Mouse (Mus musculus) layer of hippocampus, adult 9-10 months (tissue): ENCODE data around the gene Adnp.
"Not testable (repeated sequence)": the region's sequence is repeated elsewhere in the genome, so short reads cannot be mapped to it uniquely, and the experiment has no call there.

Source experiments
- DNase-seq: peaks from one replicate; pipeline ENCODE4 v3.0.0; 2022; ENCODE audit warnings: low spot score

Gene Adnp

GRCm38 (mm10) chr2:168205681-168206631, 956 bp downstream of the Adnp start:
- no peak for DNase-seq

- peak; percentile 90 for DNase-seq
Observed at GRCm38 (mm10) chr2:168205265-168205664, 1.6 kb downstream of the Adnp start.

- DNase-seq, result no peak
Observed at GRCm38 (mm10) chr2:168204476-168204999, 2.4 kb downstream of the Adnp start.

GRCm38 (mm10) chr2:168200014-168200691, 6.8 kb downstream of the Adnp start:
- DNase-seq, result no peak

GRCm38 (mm10) chr2:168199476-168199875, 7.4 kb downstream of the Adnp start:
- DNase-seq, result no peak

GRCm38 (mm10) chr2:168198421-168198820, 8.5 kb downstream of the Adnp start:
- DNase-seq, result no peak

- DNase-seq, result no peak
Observed at GRCm38 (mm10) chr2:168195721-168196120, 11.2 kb downstream of the Adnp start.

GRCm38 (mm10) chr2:168193685-168194084, 13.2 kb downstream of the Adnp start:
- no peak for DNase-seq

GRCm38 (mm10) chr2:168191856-168192255, 15.1 kb downstream of the Adnp start:
- no peak for DNase-seq

GRCm38 (mm10) chr2:168175946-168176345, 31.0 kb downstream of the Adnp start:
- no peak for DNase-seq

- DNase-seq, result peak; percentile 8
Observed at GRCm38 (mm10) chr2:168170167-168170685, 36.7 kb downstream of the Adnp start.

GRCm38 (mm10) chr2:168169800-168170113, 37.2 kb downstream of the Adnp start:
- DNase-seq, result no peak

GRCm38 (mm10) chr2:168168892-168169799, 37.8 kb downstream of the Adnp start:
- no peak for DNase-seq

GRCm38 (mm10) chr2:168167781-168168180, 39.1 kb downstream of the Adnp start:
- DNase-seq, result no peak

- no peak for DNase-seq
Observed at GRCm38 (mm10) chr2:168166750-168167460, 40.0 kb downstream of the Adnp start.

GRCm38 (mm10) chr2:168161978-168162377, 44.9 kb downstream of the Adnp start:
- DNase-seq, result no peak

- DNase-seq, result no peak
Observed at GRCm38 (mm10) chr2:168161514-168161971, 45.4 kb downstream of the Adnp start.

- DNase-seq, result no peak
Observed at GRCm38 (mm10) chr2:168160370-168160930, 46.5 kb downstream of the Adnp start.

GRCm38 (mm10) chr2:168158911-168159711, 47.8 kb downstream of the Adnp start:
- no peak for DNase-seq

GRCm38 (mm10) chr2:168157974-168158373, 48.9 kb downstream of the Adnp start:
- DNase-seq, result not testable (repeated sequence)
